Mouse (Mus musculus): Measurements from ENCODE around the gene Hexdc. TPM values are rescaled to one million over a fixed set of nuclear protein-coding genes. Genes with fewer than 3 reads are reported as not detected.

Gene Hexdc
- polyA plus RNA-seq (2015; fragmentation: Nextera tagmentation; extraction: Ambion mirVana) = 2.2 and 2.4 TPM in 2 replicates

- peak within 1 kb of the TSS; percentile 77 for H3K9ac ChIP-seq
- peak within 1 kb of the TSS; percentile 72 for H3K27ac ChIP-seq
- under 1% methylated on average over 70 of the region's 70 CpGs for WGBS (ENCODE audit: insufficient replicate concordance)
Measured at GRCm38 (mm10) chr11:121204161-121205006, at the start of gene Hexdc, which contains the start of gene Ogfod3. TSS of gene Hexdc (plus strand) at chr11:121204433. TSS of gene Ogfod3 (minus strand) at chr11:121204711.

GRCm38 (mm10) chr11:121156411-121156891 lies 47.8 kb upstream of the Hexdc start:
- Histone ChIP-seq H3K9me3 (replicated peaks) (no peaks in the 10 kb centered on the region), H3K27ac (no peak overlapping the region), H3K27me3 (peaks cover 48% of the 10 kb centered on the region), H3K4me3 (replicated peaks) (peak overlapping the region; percentile 29), H3K36me3 (no peaks in the 10 kb centered on the region), H3K9ac (no peak overlapping the region), H3K4me2 (peak overlapping the region; percentile 52), H3K4me1 (replicated peaks) (0 out of 2 replicates have a peak, but pooled peaks cover 4% of the 10 kb centered on the region)
- DNase-seq (no peak), ATAC-seq (ENCODE audit: low read depth) (no peak)
- 4% methylated on average over 45 of the region's 45 CpGs for WGBS (ENCODE audit: insufficient replicate concordance)

More at GRCm38 (mm10) chr11:121204161-121205006, at the start of gene Hexdc, which contains the start of gene Ogfod3:
- peak within 1 kb of the TSS; percentile 76 for H3K4me3 ChIP-seq (replicated peaks)
- peak within 1 kb of the TSS; percentile 96 for H3K4me2 ChIP-seq
- H3K4me1 ChIP-seq (replicated peaks) = peaks cover 24% of the 10 kb centered on the region
- DNase-seq (peak; percentile 97), ATAC-seq (ENCODE audit: low read depth) (peak; percentile 99)
- no peaks in the 10 kb centered on the region for H3K9me3 ChIP-seq (replicated peaks)
- H3K27me3 ChIP-seq = no peaks in the 10 kb centered on the region
- H3K36me3 ChIP-seq = 0 out of 2 replicates have a peak, but pooled peaks cover 6% of the 10 kb centered on the region

- no peaks in the 10 kb centered on the region for H3K36me3 ChIP-seq
- no peak within 1 kb of the TSS for H3K27ac ChIP-seq
- 66% methylated on average over 5 of the region's 5 CpGs for WGBS (ENCODE audit: insufficient replicate concordance)
- DNase-seq (no peak), ATAC-seq (ENCODE audit: low read depth) (no peak)
- H3K27me3 ChIP-seq = peaks cover 39% of the 10 kb centered on the region
- H3K9ac ChIP-seq = no peak within 1 kb of the TSS
- H3K9me3 ChIP-seq (replicated peaks) = no peaks in the 10 kb centered on the region
- H3K4me3 ChIP-seq (replicated peaks) = no peak within 1 kb of the TSS
- H3K4me2 ChIP-seq = no peak within 1 kb of the TSS
- 0 out of 2 replicates have a peak, but pooled peaks cover 4% of the 10 kb centered on the region for H3K4me1 ChIP-seq (replicated peaks)
Measured at GRCm38 (mm10) chr11:121159971-121160370, 44.3 kb upstream of the Hexdc start, which contains the start of gene Uts2r. TSS of gene Uts2r (plus strand) at chr11:121160271.

- no peak for DNase-seq
- no peak overlapping the region for H3K4me2 ChIP-seq
- H3K4me1 ChIP-seq (replicated peaks) = 0 out of 2 replicates have a peak, but pooled peaks cover 4% of the 10 kb centered on the region
- no peaks in the 10 kb centered on the region for H3K9me3 ChIP-seq (replicated peaks)
- H3K27me3 ChIP-seq = peaks cover 31% of the 10 kb centered on the region
- H3K9ac ChIP-seq = no peak overlapping the region
- H3K4me3 ChIP-seq (replicated peaks) = no peak overlapping the region
- H3K36me3 ChIP-seq = no peaks in the 10 kb centered on the region
- H3K27ac ChIP-seq = no peak overlapping the region
- ATAC-seq (ENCODE audit: low read depth) = no peak
- WGBS (ENCODE audit: insufficient replicate concordance) = 79% methylated on average over 26 of the region's 26 CpGs
Measured at GRCm38 (mm10) chr11:121160636-121161346, 43.4 kb upstream of the Hexdc start.

- no peaks in the 10 kb centered on the region for H3K36me3 ChIP-seq
- 70% methylated on average over 4 of the region's 4 CpGs for WGBS (ENCODE audit: insufficient replicate concordance)
- ATAC-seq (ENCODE audit: low read depth) = no peak
Measured at GRCm38 (mm10) chr11:121163751-121164150, 40.5 kb upstream of the Hexdc start.

GRCm38 (mm10) chr11:121173203-121173602 lies 31.0 kb upstream of the Hexdc start:
- whole genome bisulfite sequencing (ENCODE audit: insufficient replicate concordance) = 69% methylated on average over 5 of the region's 5 CpGs
- no peaks in the 10 kb centered on the region for H3K36me3 ChIP-seq

More at GRCm38 (mm10) chr11:121163751-121164150, 40.5 kb upstream of the Hexdc start:
- Histone ChIP-seq H3K9ac (no peak overlapping the region), H3K4me1 (replicated peaks) (no peaks in the 10 kb centered on the region), H3K27me3 (peaks cover 7% of the 10 kb centered on the region; the same call in 1 of the 2 replicates), H3K9me3 (replicated peaks) (no peaks in the 10 kb centered on the region), H3K4me2 (no peak overlapping the region), H3K27ac (no peak overlapping the region), H3K4me3 (replicated peaks) (no peak overlapping the region)
- DNase-seq = no peak

GRCm38 (mm10) chr11:121174234-121174633 lies 30.0 kb upstream of the Hexdc start:
- no peak overlapping the region for H3K9ac ChIP-seq
- 58% methylated on average over 3 of the region's 3 CpGs for WGBS (ENCODE audit: insufficient replicate concordance)
- H3K27me3 ChIP-seq = no peaks in the 10 kb centered on the region
- peaks cover 5% of the 10 kb centered on the region for H3K4me1 ChIP-seq (replicated peaks)
- ATAC-seq (ENCODE audit: low read depth) (no peak), DNase-seq (no peak)
- H3K4me2 ChIP-seq = no peak overlapping the region
- H3K4me3 ChIP-seq (replicated peaks) = no peak overlapping the region
- H3K9me3 ChIP-seq (replicated peaks) = no peaks in the 10 kb centered on the region
- no peaks in the 10 kb centered on the region for H3K36me3 ChIP-seq
- no peak overlapping the region for H3K27ac ChIP-seq

More at GRCm38 (mm10) chr11:121173203-121173602, 31.0 kb upstream of the Hexdc start:
- no peak overlapping the region for H3K4me3 ChIP-seq (replicated peaks)
- H3K9ac ChIP-seq = no peak overlapping the region
- H3K4me1 ChIP-seq (replicated peaks) = peaks cover 5% of the 10 kb centered on the region
- no peak overlapping the region for H3K4me2 ChIP-seq
- no peaks in the 10 kb centered on the region for H3K27me3 ChIP-seq
- H3K27ac ChIP-seq = no peak overlapping the region
- H3K9me3 ChIP-seq (replicated peaks) = no peaks in the 10 kb centered on the region
- DNase-seq = no peak
- no peak for ATAC-seq (ENCODE audit: low read depth)

GRCm38 (mm10) chr11:121176285-121177270 lies 27.7 kb upstream of the Hexdc start:
- ATAC-seq (ENCODE audit: low read depth) (peak; percentile 65), DNase-seq (peak; percentile 55)
- 49% methylated on average over 12 of the region's 12 CpGs for WGBS (ENCODE audit: insufficient replicate concordance)
- H3K9me3 ChIP-seq (replicated peaks) = no peaks in the 10 kb centered on the region
- peaks cover 5% of the 10 kb centered on the region for H3K4me1 ChIP-seq (replicated peaks)
- H3K27ac ChIP-seq = no peak overlapping the region
- no peaks in the 10 kb centered on the region for H3K27me3 ChIP-seq
- H3K9ac ChIP-seq = no peak overlapping the region
- H3K36me3 ChIP-seq = 0 out of 2 replicates have a peak, but pooled peaks cover under 1% of the 10 kb centered on the region
- H3K4me3 ChIP-seq (replicated peaks) = no peak overlapping the region
- no peak overlapping the region for H3K4me2 ChIP-seq

GRCm38 (mm10) chr11:121189681-121190080 lies 14.6 kb upstream of the Hexdc start:
- no peak for DNase-seq
- Histone ChIP-seq H3K4me1 (replicated peaks) (no peaks in the 10 kb centered on the region), H3K27ac (no peak overlapping the region), H3K4me2 (no peak overlapping the region), H3K9ac (no peak overlapping the region), H3K36me3 (no peaks in the 10 kb centered on the region), H3K9me3 (replicated peaks) (no peaks in the 10 kb centered on the region), H3K4me3 (replicated peaks) (no peak overlapping the region), H3K27me3 (no peaks in the 10 kb centered on the region)
- 72% methylated on average over 3 of the region's 3 CpGs for WGBS (ENCODE audit: insufficient replicate concordance)
- no peak for ATAC-seq (ENCODE audit: low read depth)

- 32% methylated on average over 2 of the region's 2 CpGs for WGBS (ENCODE audit: insufficient replicate concordance)
- H3K9ac ChIP-seq = no peak overlapping the region
Measured at GRCm38 (mm10) chr11:121192742-121193141, 11.5 kb upstream of the Hexdc start.

More at GRCm38 (mm10) chr11:121192742-121193141, 11.5 kb upstream of the Hexdc start:
- no peaks in the 10 kb centered on the region for H3K36me3 ChIP-seq
- DNase-seq (no peak), ATAC-seq (ENCODE audit: low read depth) (no peak)
- H3K27ac ChIP-seq = no peak overlapping the region
- H3K9me3 ChIP-seq (replicated peaks) = no peaks in the 10 kb centered on the region
- H3K4me2 ChIP-seq = no peak overlapping the region
- H3K4me1 ChIP-seq (replicated peaks) = no peaks in the 10 kb centered on the region
- H3K4me3 ChIP-seq (replicated peaks) = no peak overlapping the region
- no peaks in the 10 kb centered on the region for H3K27me3 ChIP-seq
